8 mouse cellular contexts compared by ENCODE assay signal in the genomic region with DNA sequence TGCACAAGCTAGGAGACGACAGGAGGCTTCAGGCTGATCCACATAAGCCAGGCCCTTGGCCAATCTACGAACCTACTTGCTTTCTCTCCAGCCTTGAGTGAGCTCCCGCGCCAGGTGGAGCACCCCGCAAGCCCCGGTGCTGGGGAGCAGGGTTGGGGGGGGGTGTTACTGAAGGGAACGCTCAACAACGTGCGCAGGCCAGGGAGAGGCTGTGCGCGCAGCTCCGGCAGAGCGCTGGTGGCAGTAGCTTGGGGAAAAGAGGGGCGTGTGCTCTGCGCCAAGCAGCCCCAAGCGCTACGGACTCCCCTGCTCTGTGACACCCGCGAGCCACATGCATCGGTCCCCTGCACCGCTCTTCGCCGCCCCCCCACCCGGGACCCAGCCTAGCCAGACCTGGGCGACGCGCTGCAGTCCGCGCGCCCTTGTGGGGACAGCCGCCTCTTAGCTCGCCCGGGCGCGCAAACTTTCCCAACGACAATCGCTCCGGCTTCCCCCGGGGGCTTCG.
DNase-seq lines count a peak whose midpoint lies in the region; ATAC-seq lines count a peak whose summit lies in the region.

No protein-coding gene starts in this region.

- WGBS in kidney, embryonic 15.5 days, result under 1% methylated on average over 40 of the region's 40 CpGs
- WGBS in stomach, embryonic 16.5 days, result under 1% methylated on average over 39 of the region's 40 CpGs

- H3K4me1 ChIP-seq in megakaryocyte, embryonic 14.5 days, result peaks cover 20% of the 10 kb centered on the region
- peaks cover 23% of the 10 kb centered on the region for H3K4me1 ChIP-seq in kidney, embryonic 15.5 days
- peaks cover 21% of the 10 kb centered on the region for H3K4me1 ChIP-seq in stomach, embryonic 16.5 days (ENCODE audit: control insufficient read depth, insufficient read depth, low read length)

- no peak for ATAC-seq in megakaryocyte, adult 5-6 weeks (ENCODE audit: poor library complexity, severe bottlenecking)
- peak; percentile 66 for ATAC-seq in kidney, embryonic 15.5 days (replicated peaks; ENCODE audit: low FRiP score)
- peak; percentile 63 for ATAC-seq in stomach, embryonic 16.5 days (ENCODE audit: insufficient read depth, low FRiP score)
- no peak for ATAC-seq in erythroid progenitor cell, adult 5-6 weeks (replicated peaks; ENCODE audit: low FRiP score, poor library complexity, severe bottlenecking)

- H3K4me2 ChIP-seq in kidney, embryonic 15.5 days, result peak overlapping the region; percentile 91
- H3K4me2 ChIP-seq in stomach, embryonic 16.5 days (ENCODE audit: low read depth, low read length), result peak overlapping the region; percentile 91

- peak overlapping the region; percentile 72 for H3K4me3 ChIP-seq in megakaryocyte, embryonic 14.5 days (replicated peaks)
- H3K4me3 ChIP-seq in kidney, embryonic 15.5 days (replicated peaks), result peak overlapping the region; percentile 93
- H3K4me3 ChIP-seq in stomach, embryonic 16.5 days (replicated peaks; ENCODE audit: low read length), result peak overlapping the region; percentile 76

- H3K9ac ChIP-seq in kidney, embryonic 15.5 days, result peak overlapping the region; percentile 82
- H3K9ac ChIP-seq in stomach, embryonic 16.5 days (ENCODE audit: low read length), result peak overlapping the region; percentile 87

- DNase-seq in cerebellum, postnatal 10 days, result peak; percentile 39 to 50
- DNase-seq in gastrocnemius, postnatal 10 days, result peak; percentile 49
- DNase-seq in mesoderm, embryonic 11.5 days (ENCODE audit: low read depth, low spot score), result peak; percentile 34

- H3K9me3 ChIP-seq in megakaryocyte, embryonic 14.5 days, result no peaks in the 10 kb centered on the region
- no peaks in the 10 kb centered on the region for H3K9me3 ChIP-seq in kidney, embryonic 15.5 days (replicated peaks)
- H3K9me3 ChIP-seq in stomach, embryonic 16.5 days (replicated peaks; ENCODE audit: control insufficient read depth, low read length), result 0 out of 2 replicates have a peak, but pooled peaks cover 3% of the 10 kb centered on the region

- 0 out of 2 replicates have a peak overlapping the region, but pooled peaks have one; percentile 85 for H3K27ac ChIP-seq in kidney, embryonic 15.5 days
- H3K27ac ChIP-seq in stomach, embryonic 16.5 days (ENCODE audit: low read length), result peak overlapping the region; percentile 57; the same call in 1 of the 2 replicates

- no peaks in the 10 kb centered on the region for H3K36me3 ChIP-seq in megakaryocyte, embryonic 14.5 days (replicated peaks; ENCODE audit: low read length)
- no peaks in the 10 kb centered on the region for H3K36me3 ChIP-seq in kidney, embryonic 15.5 days
- H3K36me3 ChIP-seq in stomach, embryonic 16.5 days (ENCODE audit: control insufficient read depth, insufficient read depth, low read length), result no peaks in the 10 kb centered on the region

- peaks cover 69% of the 10 kb centered on the region for H3K27me3 ChIP-seq in megakaryocyte, embryonic 14.5 days (replicated peaks)
- peaks cover 49% of the 10 kb centered on the region for H3K27me3 ChIP-seq in kidney, embryonic 15.5 days
- H3K27me3 ChIP-seq in stomach, embryonic 16.5 days (ENCODE audit: control insufficient read depth, insufficient read depth, low read length), result peaks cover 3% of the 10 kb centered on the region

Comparison
In these comparisons a context has a peak if more than half of its experiments do, and no peak if none do; other contexts are left out.
1. ATAC-seq: peak in kidney, embryonic 15.5 days (single experiment) and stomach, embryonic 16.5 days (single experiment); none in megakaryocyte, adult 5-6 weeks (single experiment) and erythroid progenitor cell, adult 5-6 weeks (single experiment).
2. Peak in every context shown above with its lines, with median percentiles within 50 percentile points of each other: H3K4me3 ChIP-seq and DNase-seq.